Comparison of ENCODE assay signal across 8 mouse cellular contexts in genomic region chr2:79256001-79256339, GRCm38 (mm10). TPM values are rescaled to one million over a fixed set of nuclear protein-coding genes. Genes with fewer than 3 reads are reported as not detected.
DNase-seq lines count a peak whose midpoint lies in the region; ATAC-seq lines count a peak whose summit lies in the region.

No protein-coding gene starts in this region.

- H3K27ac ChIP-seq in kidney, embryonic 15.5 days: peak overlapping the region; percentile 68
- no peak overlapping the region for H3K27ac ChIP-seq in hindbrain, embryonic 12.5 days
- H3K27ac ChIP-seq in midbrain, embryonic 12.5 days (replicated peaks): no peak overlapping the region

- peak overlapping the region; percentile 80 for H3K4me2 ChIP-seq in kidney, embryonic 15.5 days
- H3K4me2 ChIP-seq in hindbrain, embryonic 12.5 days (replicated peaks): peak overlapping the region; percentile 96
- peak overlapping the region; percentile 85 for H3K4me2 ChIP-seq in midbrain, embryonic 12.5 days (replicated peaks)

- H3K9ac ChIP-seq in kidney, embryonic 15.5 days: peak overlapping the region; percentile 36
- peak overlapping the region; percentile 65 for H3K9ac ChIP-seq in hindbrain, embryonic 12.5 days
- H3K9ac ChIP-seq in midbrain, embryonic 12.5 days (replicated peaks): peak overlapping the region; percentile 46

- no peaks in the 10 kb centered on the region for H3K36me3 ChIP-seq in kidney, embryonic 15.5 days
- H3K36me3 ChIP-seq in hindbrain, embryonic 12.5 days: no peaks in the 10 kb centered on the region
- no peaks in the 10 kb centered on the region for H3K36me3 ChIP-seq in midbrain, embryonic 12.5 days

- H3K27me3 ChIP-seq in kidney, embryonic 15.5 days: no peaks in the 10 kb centered on the region
- H3K27me3 ChIP-seq in hindbrain, embryonic 12.5 days: peaks cover 8% of the 10 kb centered on the region; the same call in 1 of the 2 replicates
- H3K27me3 ChIP-seq in midbrain, embryonic 12.5 days: peaks cover 11% of the 10 kb centered on the region; the same call in 1 of the 2 replicates

- H3K9me3 ChIP-seq in kidney, embryonic 15.5 days (replicated peaks): no peaks in the 10 kb centered on the region
- H3K9me3 ChIP-seq in hindbrain, embryonic 12.5 days (replicated peaks): no peaks in the 10 kb centered on the region
- H3K9me3 ChIP-seq in midbrain, embryonic 12.5 days: no peaks in the 10 kb centered on the region

- peaks cover 23% of the 10 kb centered on the region for H3K4me1 ChIP-seq in kidney, embryonic 15.5 days
- peaks cover 13% of the 10 kb centered on the region for H3K4me1 ChIP-seq in hindbrain, embryonic 12.5 days
- peaks cover 15% of the 10 kb centered on the region for H3K4me1 ChIP-seq in midbrain, embryonic 12.5 days

- DNase-seq in kidney, postnatal 36 days: no peak
- peak; percentile 39 for DNase-seq in c-Kit-negative CD71-positive TER-119-positive erythroid progenitor cells, embryonic 14.5 days (ENCODE audit: low read depth, low spot score)
- DNase-seq in ovary, postnatal 10 days (ENCODE audit: low spot score): no peak
- no peak for DNase-seq in natural killer cell, adult 2 months (ENCODE audit: low spot score in 2 of 2)
- no peak for DNase-seq in layer of hippocampus, adult 18-20 months (ENCODE audit: low spot score in 2 of 2)

- 0 out of 2 replicates have a peak, but pooled peaks have one; percentile 13 for ATAC-seq in kidney, embryonic 15.5 days (replicated peaks; ENCODE audit: low FRiP score)
- ATAC-seq in hindbrain, embryonic 12.5 days (ENCODE audit: low FRiP score): peak; percentile 55
- peak; percentile 28; the same call in 1 of the 2 replicates for ATAC-seq in midbrain, embryonic 12.5 days (ENCODE audit: low FRiP score, low read depth)

- peak overlapping the region; percentile 51 for H3K4me3 ChIP-seq in kidney, embryonic 15.5 days (replicated peaks)
- peak overlapping the region; percentile 50 for H3K4me3 ChIP-seq in hindbrain, embryonic 12.5 days
- peak overlapping the region; percentile 47 for H3K4me3 ChIP-seq in midbrain, embryonic 12.5 days

- 18% methylated on average over 7 of the region's 7 CpGs for WGBS in kidney, embryonic 15.5 days
- WGBS in hindbrain, embryonic 12.5 days: 8% methylated on average over 7 of the region's 7 CpGs
- 11% methylated on average over 7 of the region's 7 CpGs for whole genome bisulfite sequencing in midbrain, embryonic 12.5 days

RNA-seq across cellular contexts. Expression of gene Itga4, which starts 0.7 kb away (rescaled TPM):
- polyA plus RNA-seq in kidney, embryonic 15.5 days (2015; fragmentation: Nextera tagmentation; extraction: Ambion mirVana): 4.9 and 5.5 TPM in 2 replicates
- polyA plus RNA-seq in hindbrain, embryonic 12.5 days (2016; fragmentation: Nextera tagmentation; extraction: Ambion mirVana): 5.4 and 7.2 TPM in 2 replicates
- polyA plus RNA-seq in midbrain, embryonic 12.5 days (2016; fragmentation: Nextera tagmentation; extraction: Ambion mirVana): 6.5 TPM in 2 replicates
- 10 to 100 TPM; 25.2 to 26.9 TPM for total RNA-seq in layer of hippocampus, adult 18-20 months (2021)
